Mouse (Mus musculus) heart, embryonic 13.5 days (tissue): ENCODE measurements at regions not wholly inside any gene's neighbourhood (a gene's known extent, or its start where the extent isn't known, plus 50 kb on each side); places are given as distances from the start of the nearest gene placed in this dataset.

Experiments used
- ATAC-seq: fragments of 200-750 bp; cut with Nextera tagmentation; 2 replicates; pipeline ENCODE4 v1.8.0; 2017; ENCODE audit warnings: moderate TSS enrichment; ENCODE audit not compliant: insufficient number of reproducible peaks, low FRiP score, low TSS enrichment; ENCODE audit errors: extremely low read depth
- H3K27ac ChIP-seq: fragments of 300-500 bp; sonication (generic); replicated peaks from 2 replicates; pipeline ENCODE4 v1.5.1; 2015; ENCODE audit warnings: moderate library complexity, mild to moderate bottlenecking, inconsistent platforms
- H3K27me3 ChIP-seq: fragments of 300-500 bp; sonication (generic); replicated peaks from 2 replicates; pipeline ENCODE4 v1.6.1; 2015; ENCODE audit warnings: mild to moderate bottlenecking, inconsistent platforms
- H3K36me3 ChIP-seq: fragments of 300-500 bp; sonication (generic); 2 replicates; pipeline ENCODE4 v1.6.1; 2015; ENCODE audit warnings: mild to moderate bottlenecking, inconsistent platforms
- H3K4me1 ChIP-seq: fragments of 300-500 bp; sonication (generic); 2 replicates; pipeline ENCODE4 v1.6.1; 2015; ENCODE audit warnings: inconsistent platforms
- H3K4me2 ChIP-seq: fragments of 300-500 bp; sonication (generic); 2 replicates; pipeline ENCODE4 v1.6.1; 2015; ENCODE audit warnings: inconsistent platforms, mild to moderate bottlenecking, moderate library complexity
- H3K4me3 ChIP-seq: fragments of 300-500 bp; sonication (generic); 2 replicates; pipeline ENCODE4 v1.5.1; 2015; ENCODE audit warnings: moderate library complexity, mild to moderate bottlenecking, inconsistent platforms
- H3K9ac ChIP-seq: fragments of 300-500 bp; sonication (generic); 2 replicates; pipeline ENCODE4 v1.6.1; 2015; ENCODE audit warnings: inconsistent platforms, mild to moderate bottlenecking, moderate library complexity
- H3K9me3 ChIP-seq: fragments of 300-500 bp; sonication (generic); 2 replicates; pipeline ENCODE4 v1.6.1; 2016; ENCODE audit warnings: inconsistent platforms
- WGBS: fragments of 180-500 bp; shearing (Covaris S2); methylation state at CpG from one replicate; pipeline ENCODE4 v1.1.7; 2015; ENCODE audit warnings: mixed read lengths; 5-methylcytosine and 5-hydroxymethylcytosine counted together

- ATAC-seq, result no peak
- 0 out of 2 replicates have a peak, but pooled peaks cover 6% of the 10 kb centered on the region for H3K27me3 ChIP-seq
- H3K9ac ChIP-seq, result no peak overlapping the region
- H3K27ac ChIP-seq, result no peak overlapping the region
- H3K9me3 ChIP-seq, result no peaks in the 10 kb centered on the region; the same call in 1 of the 2 replicates
- no peak overlapping the region for H3K4me3 ChIP-seq
- H3K4me2 ChIP-seq, result no peak overlapping the region
- no peaks in the 10 kb centered on the region for H3K4me1 ChIP-seq
- WGBS, result 61% methylated on average over 4 of the region's 4 CpGs
- H3K36me3 ChIP-seq, result no peaks in the 10 kb centered on the region
Observed at GRCm38 (mm10) chr11:109061971-109062370, 82.2 kb downstream of the E030025P04Rik start.

DNA sequence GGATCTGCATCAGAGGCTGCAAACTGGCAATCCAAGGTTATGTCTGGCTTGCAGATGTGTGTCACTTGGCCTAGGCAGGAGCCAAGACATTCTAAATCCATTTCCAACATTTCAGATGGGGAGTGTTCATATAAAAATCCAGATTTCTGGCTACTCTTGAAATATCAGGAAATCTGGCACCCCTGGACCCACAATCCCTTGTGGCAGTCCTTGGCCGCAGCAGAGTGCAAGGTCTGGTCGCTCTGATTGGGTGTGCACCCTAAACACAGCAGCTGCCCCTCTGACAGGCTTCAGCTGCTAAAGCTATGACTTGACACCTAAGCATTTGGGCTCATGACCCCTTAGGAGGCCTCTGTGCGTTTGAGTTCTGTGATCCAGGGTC is 83.7 kb downstream of the E030025P04Rik start:
- Histone ChIP-seq H3K4me3 (no peak overlapping the region), H3K4me1 (no peaks in the 10 kb centered on the region), H3K9ac (no peak overlapping the region), H3K9me3 (no peaks in the 10 kb centered on the region; the same call in 1 of the 2 replicates), H3K4me2 (no peak overlapping the region), H3K27me3 (0 out of 2 replicates have a peak, but pooled peaks cover 6% of the 10 kb centered on the region), H3K27ac (no peak overlapping the region), H3K36me3 (no peaks in the 10 kb centered on the region)
- no peak for ATAC-seq
- 64% methylated on average over 3 of the region's 3 CpGs for WGBS

GRCm38 (mm10) chr11:109059863-109060526 is 84.2 kb downstream of the E030025P04Rik start:
- Histone ChIP-seq H3K4me3 (no peak overlapping the region), H3K36me3 (no peaks in the 10 kb centered on the region), H3K4me2 (no peak overlapping the region), H3K27ac (no peak overlapping the region), H3K9ac (no peak overlapping the region), H3K4me1 (no peaks in the 10 kb centered on the region), H3K9me3 (peaks cover under 1% of the 10 kb centered on the region; the same call in 1 of the 2 replicates), H3K27me3 (0 out of 2 replicates have a peak, but pooled peaks cover 6% of the 10 kb centered on the region)
- WGBS, result 81% methylated on average over 12 of the region's 12 CpGs
- no peak for ATAC-seq

GRCm38 (mm10) chr11:109058021-109058420 is 86.1 kb downstream of the E030025P04Rik start:
- no peak for ATAC-seq
- Histone ChIP-seq H3K4me1 (no peaks in the 10 kb centered on the region), H3K4me2 (no peak overlapping the region), H3K9me3 (peaks cover 5% of the 10 kb centered on the region; the same call in 1 of the 2 replicates), H3K9ac (no peak overlapping the region), H3K27ac (no peak overlapping the region), H3K4me3 (no peak overlapping the region), H3K36me3 (no peaks in the 10 kb centered on the region), H3K27me3 (no peaks in the 10 kb centered on the region)

DNA sequence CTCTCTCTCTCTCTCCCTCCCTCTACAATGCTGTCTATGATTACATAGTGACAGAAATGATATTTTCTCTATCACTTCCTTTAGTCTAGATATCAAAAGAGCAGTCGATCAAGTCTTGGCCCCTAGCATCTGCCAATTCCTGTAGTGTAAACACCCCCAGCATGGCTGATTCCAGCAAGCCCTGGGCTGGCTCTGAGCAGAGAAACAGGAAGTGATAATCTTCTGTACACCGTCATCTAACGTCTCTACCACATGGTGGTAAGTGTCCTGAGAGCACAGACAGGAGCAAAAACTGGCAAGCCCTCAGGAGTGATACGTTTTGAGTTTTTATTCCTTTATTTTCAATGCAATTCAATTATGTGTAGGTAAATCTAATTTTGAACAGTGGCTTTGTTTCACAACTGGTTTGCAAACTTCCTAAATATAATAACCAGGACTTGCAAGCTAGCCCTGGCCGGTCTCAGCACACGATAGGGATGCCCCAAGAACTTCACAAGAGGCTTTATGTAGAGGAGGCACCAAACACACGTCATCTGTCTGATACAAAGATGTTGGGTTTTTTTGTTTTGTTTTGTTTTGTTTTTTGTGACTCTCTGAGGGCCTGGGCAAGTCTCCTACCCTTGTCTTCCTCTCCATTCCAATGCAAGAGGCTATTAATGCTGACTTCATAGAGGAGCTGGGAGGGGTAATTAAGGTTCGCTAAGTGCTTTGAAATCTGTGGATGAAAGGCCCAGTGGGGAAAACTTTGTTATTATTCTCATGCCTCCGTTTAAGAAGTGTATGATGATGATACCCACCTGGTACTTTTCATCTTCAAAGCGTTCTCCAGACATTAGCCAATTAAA is 95.7 kb downstream of the E030025P04Rik start:
- no peak overlapping the region for H3K4me2 ChIP-seq
- H3K9ac ChIP-seq, result no peak overlapping the region
- no peaks in the 10 kb centered on the region for H3K36me3 ChIP-seq
- ATAC-seq, result no peak
- no peaks in the 10 kb centered on the region for H3K27me3 ChIP-seq
- no peaks in the 10 kb centered on the region for H3K4me1 ChIP-seq
- no peak overlapping the region for H3K4me3 ChIP-seq
- no peaks in the 10 kb centered on the region for H3K9me3 ChIP-seq
- 62% methylated on average over 10 of the region's 10 CpGs for WGBS
- H3K27ac ChIP-seq, result no peak overlapping the region

GRCm38 (mm10) chr11:109047483-109048110 is 96.6 kb downstream of the E030025P04Rik start:
- Histone ChIP-seq H3K9ac (no peak overlapping the region), H3K4me3 (no peak overlapping the region), H3K36me3 (no peaks in the 10 kb centered on the region), H3K27me3 (no peaks in the 10 kb centered on the region), H3K4me2 (no peak overlapping the region), H3K9me3 (no peaks in the 10 kb centered on the region), H3K4me1 (no peaks in the 10 kb centered on the region), H3K27ac (no peak overlapping the region)
- 83% methylated on average over 4 of the region's 4 CpGs for WGBS
- no peak for ATAC-seq

GRCm38 (mm10) chr11:109046446-109046845 is 97.7 kb downstream of the E030025P04Rik start:
- no peak overlapping the region for H3K9ac ChIP-seq

GRCm38 (mm10) chr11:109040519-109040916 is 103.7 kb downstream of the E030025P04Rik start:
- 70% methylated on average over 7 of the region's 7 CpGs for WGBS
- Histone ChIP-seq H3K9ac (no peak overlapping the region), H3K9me3 (no peaks in the 10 kb centered on the region), H3K4me3 (no peak overlapping the region), H3K27ac (no peak overlapping the region), H3K27me3 (peaks cover 26% of the 10 kb centered on the region), H3K4me2 (no peak overlapping the region), H3K4me1 (no peaks in the 10 kb centered on the region), H3K36me3 (no peaks in the 10 kb centered on the region)
- ATAC-seq, result no peak

More at GRCm38 (mm10) chr11:109046446-109046845, 97.7 kb downstream of the E030025P04Rik start:
- Histone ChIP-seq H3K27me3 (no peaks in the 10 kb centered on the region), H3K36me3 (no peaks in the 10 kb centered on the region), H3K4me2 (no peak overlapping the region), H3K4me3 (no peak overlapping the region), H3K27ac (no peak overlapping the region), H3K9me3 (no peaks in the 10 kb centered on the region), H3K4me1 (no peaks in the 10 kb centered on the region)
- no peak for ATAC-seq
- WGBS, result 22% methylated on average over 1 of the region's 1 CpGs

DNA sequence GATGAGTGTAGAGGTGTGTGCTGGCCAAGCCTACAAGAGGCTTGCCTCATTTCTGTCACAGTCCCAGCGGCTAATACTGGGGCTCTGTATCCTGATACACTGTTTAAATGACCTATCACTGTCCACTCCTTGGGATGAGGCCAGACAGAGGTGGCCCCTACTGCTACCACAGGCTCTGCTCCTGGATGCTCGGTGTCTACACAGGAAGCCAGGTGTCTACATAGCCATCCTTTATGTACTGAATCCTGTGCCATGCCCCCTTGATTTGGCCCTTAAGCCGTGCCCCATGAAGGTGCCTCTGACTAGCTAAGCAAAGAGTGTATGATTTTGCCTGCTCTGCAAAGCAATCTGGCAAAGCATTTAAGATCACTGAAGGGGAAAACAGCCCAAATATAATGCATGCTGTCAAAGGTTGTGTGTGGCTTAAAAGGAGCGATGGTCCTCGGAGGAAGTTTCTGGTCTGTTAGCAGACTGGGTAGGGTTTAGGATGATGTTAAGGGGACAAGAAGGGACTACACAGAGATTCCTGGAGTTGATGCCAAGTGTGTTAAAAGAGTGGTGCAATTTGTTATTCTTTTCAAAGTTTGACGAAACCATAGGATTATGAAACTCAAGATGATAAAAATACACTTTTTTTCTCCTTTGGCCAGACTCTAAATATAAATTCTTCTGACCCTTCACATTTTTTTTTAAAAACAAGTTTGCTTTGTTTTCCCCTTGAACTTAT is 104.2 kb downstream of the E030025P04Rik start:
- Histone ChIP-seq H3K4me3 (no peak overlapping the region), H3K4me2 (no peak overlapping the region), H3K27me3 (peaks cover 31% of the 10 kb centered on the region), H3K9me3 (no peaks in the 10 kb centered on the region), H3K9ac (no peak overlapping the region), H3K27ac (no peak overlapping the region), H3K36me3 (no peaks in the 10 kb centered on the region), H3K4me1 (no peaks in the 10 kb centered on the region)
- WGBS, result 80% methylated on average over 6 of the region's 6 CpGs
- no peak for ATAC-seq

DNA sequence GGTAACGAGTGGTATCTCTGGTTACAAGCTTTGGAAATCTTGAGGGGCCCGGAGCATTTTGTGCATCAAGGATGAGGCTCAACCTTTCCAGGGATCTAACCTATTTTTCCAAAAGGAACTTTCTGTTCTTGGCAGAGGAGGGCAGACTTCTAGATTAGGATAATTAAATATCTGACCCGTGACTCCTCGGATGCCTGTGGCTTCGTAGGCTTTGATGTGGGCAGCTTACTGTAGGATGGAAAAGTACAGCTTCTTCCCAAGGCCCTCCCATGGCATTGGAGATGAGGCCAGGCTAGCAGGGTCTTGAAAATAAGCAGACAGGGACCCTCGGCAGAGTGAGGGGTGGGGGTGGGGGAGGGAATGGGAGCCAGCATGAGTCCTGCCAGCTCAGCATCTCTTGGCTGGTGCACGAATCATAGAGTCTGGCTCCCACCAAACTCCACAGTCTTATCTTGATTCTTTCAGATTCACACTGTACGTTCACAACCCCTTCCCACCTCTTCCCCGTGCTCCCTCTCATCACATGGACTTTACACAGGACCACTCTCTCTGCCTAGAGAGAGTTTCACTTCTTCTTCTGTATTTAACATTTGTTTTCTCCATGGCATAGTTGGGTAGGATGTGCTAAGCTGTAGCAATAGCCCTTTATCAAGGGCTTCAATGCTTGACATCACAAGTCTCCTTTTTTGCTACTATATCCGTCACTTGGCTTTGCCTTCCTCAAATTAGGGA is 104.9 kb downstream of the E030025P04Rik start:
- H3K4me3 ChIP-seq, result no peak overlapping the region
- H3K36me3 ChIP-seq, result no peaks in the 10 kb centered on the region
- no peaks in the 10 kb centered on the region for H3K4me1 ChIP-seq
- no peak overlapping the region for H3K9ac ChIP-seq
- no peak overlapping the region for H3K4me2 ChIP-seq
- no peak overlapping the region for H3K27ac ChIP-seq
- ATAC-seq, result no peak
- no peaks in the 10 kb centered on the region for H3K9me3 ChIP-seq
- peaks cover 31% of the 10 kb centered on the region for H3K27me3 ChIP-seq
- WGBS, result 55% methylated on average over 10 of the region's 10 CpGs
